In genomic region chr9:54336532-54337144, GRCm38 (mm10) we compare ENCODE assay signal across 9 mouse cellular contexts. TPM values are rescaled to one million over a fixed set of nuclear protein-coding genes. Genes with fewer than 3 reads are reported as not detected.
DNase-seq lines count a peak whose midpoint lies in the region; ATAC-seq and TF ChIP-seq lines count a peak whose summit lies in the region.
"Had no signal": no experiment of that assay in that cellular context is flagged by ENCODE, and none has a peak within 500 bp of the region (broad histone marks: within the 10 kb centered on the region; RNA-seq: fewer than 3 reads in every experiment).

No protein-coding gene starts in this region.

- in situ Hi-C loops in Patski (cut with MboI; ENCODE audit: low pct_unique_long_range_greater_than_20kb): loop anchor here (5.0 to 25.0 kb wide), 4 partner anchors 49 to 449 kb away; partner anchors contain the start of gene Gldn

- POLR2A ChIA-PET in Patski (lab: Charles Lee): no interaction called here

- H3K27me3 ChIP-seq in Patski: peaks cover 62% of the 10 kb centered on the region
- H3K27me3 ChIP-seq: liver, embryonic 15.5 days had no signal

- peak; percentile 81 for TF ChIP-seq CTCF in Patski (IDR thresholded peaks at IDR 0.05)

- no peak for ATAC-seq in Patski
- ATAC-seq in megakaryocyte progenitor cell, adult 5-6 weeks (replicated peaks; ENCODE audit: poor library complexity): 0 out of 2 replicates have a peak, but pooled peaks have one; percentile 44

- DNase-seq in gastrocnemius, adult 18-20 months (ENCODE audit: low spot score): peak; percentile 25
- no peak for DNase-seq in gastrocnemius, postnatal 25 days
- no peak for DNase-seq in Patski (ENCODE audit: low read depth, low spot score)
- DNase-seq in cerebellum, postnatal 10 days: peak; percentile 83 to 89
- DNase-seq in frontal cortex, postnatal 14 days (ENCODE audit: low spot score in 2 of 2): peak; percentile 22 to 73
- peak; percentile 52 for DNase-seq in layer of hippocampus, adult 9-10 months (ENCODE audit: low spot score)
- DNase-seq in skeletal muscle tissue, adult 2 months (ENCODE audit: low read depth, low spot score): peak; percentile 10

- CTCF ChIA-PET in Patski (lab: Charles Lee): interaction anchor here (0.9 to 2.2 kb wide), 6 partner anchors 13 to 343 kb away, joined by 3 to 9 read pairs (median 4); no protein-coding TSS in a partner anchor

RNA-seq across cellular contexts. Expression of gene Gldn, which starts 50.4 kb away (rescaled TPM):
- total RNA-seq in gastrocnemius, adult 18-20 months (2021): under 1 TPM; 0.43 to 0.85 TPM
- under 1 TPM; 0.67 to 0.95 TPM for total RNA-seq in gastrocnemius, postnatal 25 days (2021)
- polyA plus RNA-seq in Patski (2021): 0.03 TPM
- total RNA-seq in megakaryocyte progenitor cell, adult 5-6 weeks (2015): not detected in 2 replicates
- not detected in 2 replicates for total RNA-seq in megakaryocyte progenitor cell, adult 5-6 weeks (2017)
- polyA plus RNA-seq: liver, embryonic 15.5 days had no signal

Comparison
In these comparisons a context has a peak if more than half of its experiments do, and no peak if none do; other contexts are left out.
1. DNase-seq: peak in gastrocnemius, adult 18-20 months (single experiment), cerebellum, postnatal 10 days (2 of 2), frontal cortex, postnatal 14 days (2 of 2), layer of hippocampus, adult 9-10 months (single experiment) and skeletal muscle tissue, adult 2 months (single experiment); none in gastrocnemius, postnatal 25 days (single experiment) and Patski (single experiment).